Mouse (Mus musculus) midbrain, embryonic 12.5 days (tissue): ENCODE results near the gene Pex16. TPM values are rescaled to one million over a fixed set of nuclear protein-coding genes. Genes with fewer than 3 reads are reported as not detected.
A peak's percentile ranks its signal among the peaks of the same experiment; 100 is the strongest.

Experiments
- ATAC-seq: fragments of 200-750 bp; cut with Nextera tagmentation; 2 replicates; pipeline ENCODE4 v1.8.0; 2017; ENCODE audit warnings: low read depth, moderate TSS enrichment, moderate library complexity; ENCODE audit not compliant: low FRiP score
- H3K27ac ChIP-seq: fragments of 300-500 bp; sonication (generic); replicated peaks from 2 replicates; pipeline ENCODE4 v1.5.1; 2016; ENCODE audit warnings: mild to moderate bottlenecking
- H3K27me3 ChIP-seq: fragments of 300-500 bp; sonication (generic); 2 replicates; pipeline ENCODE4 v1.6.1; 2016; ENCODE audit warnings: mild to moderate bottlenecking
- H3K36me3 ChIP-seq: fragments of 300-500 bp; sonication (generic); 2 replicates; pipeline ENCODE4 v1.6.1; 2016
- H3K4me1 ChIP-seq: fragments of 300-500 bp; sonication (generic); 2 replicates; pipeline ENCODE4 v1.6.1; 2016
- H3K4me2 ChIP-seq: fragments of 300-500 bp; sonication (generic); replicated peaks from 2 replicates; pipeline ENCODE4 v1.6.1; 2016; ENCODE audit warnings: mild to moderate bottlenecking, moderate library complexity
- H3K4me3 ChIP-seq: fragments of 300-500 bp; sonication (generic); 2 replicates; pipeline ENCODE4 v1.5.1; 2016; ENCODE audit warnings: mild to moderate bottlenecking
- H3K9ac ChIP-seq: fragments of 300-500 bp; sonication (generic); replicated peaks from 2 replicates; pipeline ENCODE4 v1.6.1; 2016; ENCODE audit warnings: mild to moderate bottlenecking, moderate library complexity
- H3K9me3 ChIP-seq: fragments of 300-500 bp; sonication (generic); 2 replicates; pipeline ENCODE4 v1.6.1; 2016; ENCODE audit warnings: mild to moderate bottlenecking
- WGBS: fragments of 180-500 bp; shearing (Covaris S2); methylation state at CpG from one replicate; pipeline ENCODE4 v1.1.7; 2016; 5-methylcytosine and 5-hydroxymethylcytosine counted together
- microRNA-seq: library from miRNA; unstranded; fragments of <30 nt; microRNA quantifications from one replicate; pipeline ENCODE4, GENCODE M21; 2017
- polyA plus RNA-seq: library from polyadenylated mRNA; unstranded; fragments of >200 nt; fragmentation: Nextera tagmentation; extraction: Ambion mirVana; gene quantifications from 2 replicates; pipeline ENCODE4 v1.2.1, GENCODE M21; 2016

Gene Pex16
- polyA plus RNA-seq, 1 experiment from 2014 or later = 26.1 TPM

DNA sequence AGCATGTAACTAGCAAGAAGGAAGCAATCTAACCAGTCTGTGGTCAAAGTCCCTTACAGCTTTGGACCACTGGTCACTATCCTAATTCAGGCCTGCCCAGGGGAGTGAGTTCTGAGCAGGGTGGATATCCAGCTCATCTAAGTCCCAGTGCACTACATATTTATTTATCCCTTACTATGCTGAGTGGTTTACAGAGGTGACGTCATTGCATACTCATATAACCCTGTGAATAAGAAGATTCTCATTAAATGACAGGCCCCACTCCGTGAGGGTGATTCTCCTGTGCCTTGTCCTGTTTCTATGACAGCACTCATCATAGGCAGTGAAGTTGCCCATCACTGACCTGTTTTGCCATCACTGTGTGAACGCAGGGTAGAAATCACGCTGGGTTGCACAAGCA lies 50.9 kb downstream of the Pex16 start:
- H3K9ac ChIP-seq = no peak overlapping the region
- H3K4me1 ChIP-seq = peaks cover 62% of the 10 kb centered on the region
- H3K9me3 ChIP-seq = no peaks in the 10 kb centered on the region
- H3K4me2 ChIP-seq = peak overlapping the region; percentile 21; the same call in 1 of the 2 replicates
- H3K27ac ChIP-seq = peak overlapping the region; percentile 86
- peaks cover 37% of the 10 kb centered on the region for H3K36me3 ChIP-seq
- 65% methylated on average over 4 of the region's 4 CpGs for WGBS
- peak; percentile 24 for ATAC-seq
- H3K4me3 ChIP-seq = no peak overlapping the region
- no peaks in the 10 kb centered on the region for H3K27me3 ChIP-seq

DNA sequence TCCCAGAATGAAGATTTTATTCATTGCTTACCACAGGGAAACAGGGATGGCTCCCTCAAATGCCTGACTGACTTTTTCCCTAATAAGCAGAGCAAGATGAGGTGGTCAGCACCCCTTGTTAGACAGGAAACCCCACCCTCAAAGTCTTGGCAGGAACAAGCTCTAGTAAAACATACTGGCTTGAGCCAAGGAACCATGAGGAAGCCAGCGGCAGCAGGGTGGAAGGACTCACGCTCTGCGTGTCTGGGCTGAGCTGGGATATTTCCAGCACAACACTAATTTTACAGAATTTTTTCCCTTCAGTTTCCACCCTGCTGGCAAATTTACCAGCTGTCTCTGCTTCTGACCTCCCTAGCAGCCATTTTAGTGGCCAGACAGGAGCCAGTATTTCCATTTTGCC lies 52.0 kb downstream of the Pex16 start:
- 88% methylated on average over 3 of the region's 3 CpGs for WGBS
- H3K9ac ChIP-seq = no peak overlapping the region
- no peak overlapping the region for H3K4me2 ChIP-seq
- H3K27me3 ChIP-seq = no peaks in the 10 kb centered on the region
- peaks cover 73% of the 10 kb centered on the region for H3K4me1 ChIP-seq
- H3K9me3 ChIP-seq = no peaks in the 10 kb centered on the region
- H3K36me3 ChIP-seq = peaks cover 26% of the 10 kb centered on the region
- no peak overlapping the region for H3K4me3 ChIP-seq
- H3K27ac ChIP-seq = no peak overlapping the region
- ATAC-seq = no peak

DNA sequence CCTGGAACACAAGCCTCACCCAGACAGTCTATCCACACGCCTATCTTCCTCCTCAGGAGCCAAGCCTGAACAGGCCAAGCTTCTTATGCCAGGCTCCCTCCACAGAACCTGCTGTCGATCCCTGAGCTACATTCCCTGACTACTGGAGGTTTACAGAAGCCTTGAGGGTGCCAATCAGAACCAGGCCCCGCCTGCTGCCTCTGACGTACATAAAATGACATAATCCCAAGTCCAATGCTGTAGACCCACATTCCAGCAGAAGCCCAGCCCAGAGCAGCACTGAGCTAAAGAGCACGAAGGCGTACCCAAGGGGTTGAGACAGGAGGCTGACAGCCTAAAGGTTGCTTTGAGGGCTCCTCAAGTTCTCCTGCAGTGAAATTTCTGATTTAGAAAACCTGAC lies 53.4 kb downstream of the Pex16 start:
- no peak overlapping the region for H3K9ac ChIP-seq
- H3K27ac ChIP-seq = no peak overlapping the region; the same call in 1 of the 2 replicates
- H3K9me3 ChIP-seq = no peaks in the 10 kb centered on the region
- H3K27me3 ChIP-seq = no peaks in the 10 kb centered on the region
- H3K4me2 ChIP-seq = no peak overlapping the region
- peaks cover 12% of the 10 kb centered on the region for H3K36me3 ChIP-seq
- peaks cover 87% of the 10 kb centered on the region for H3K4me1 ChIP-seq
- H3K4me3 ChIP-seq = no peak overlapping the region
- no peak for ATAC-seq
- 60% methylated on average over 6 of the region's 6 CpGs for WGBS

DNA sequence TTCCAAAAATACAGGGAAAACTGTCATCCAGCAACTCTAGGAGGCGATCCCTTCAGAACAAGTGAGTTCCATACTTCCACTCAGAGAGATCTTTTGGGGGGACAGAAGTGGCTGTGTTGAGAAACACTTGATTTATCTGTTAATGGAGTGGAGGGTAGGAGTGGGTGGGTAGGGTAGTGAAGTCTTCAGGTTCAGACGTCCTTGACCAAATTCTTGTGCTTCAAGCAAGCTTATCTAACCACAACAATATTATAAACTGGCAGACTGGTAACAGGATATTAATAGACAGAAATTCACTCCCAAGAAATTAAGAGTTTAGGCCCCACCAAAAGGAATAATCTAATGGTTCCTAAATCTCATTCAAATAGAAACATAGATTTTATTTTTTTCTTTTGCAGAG lies 55.6 kb downstream of the Pex16 start:
- no peak overlapping the region for H3K27ac ChIP-seq
- peaks cover 4% of the 10 kb centered on the region; the same call in 1 of the 2 replicates for H3K36me3 ChIP-seq
- no peak overlapping the region for H3K4me3 ChIP-seq
- no peak overlapping the region for H3K4me2 ChIP-seq
- H3K27me3 ChIP-seq = peaks cover 3% of the 10 kb centered on the region; the same call in 1 of the 2 replicates
- no peak for ATAC-seq
- WGBS = 83% methylated on average over 2 of the region's 2 CpGs
- H3K9me3 ChIP-seq = no peaks in the 10 kb centered on the region
- H3K4me1 ChIP-seq = peaks cover 79% of the 10 kb centered on the region
- no peak overlapping the region for H3K9ac ChIP-seq

Small RNAs within 50 kb of the gene (microRNA-seq; reads per million reads assigned to microRNA genes)
- gene Mir7000 = 1.2 reads per million

Other genes with a start within 250 kb of the Pex16 start
- 4.7 and 7.4 TPM in 2 replicates for gene Large2, start 193 bp downstream of the Pex16 start, polyA plus RNA-seq
- gene 1700029I15Rik, start 7.9 kb downstream of the Pex16 start, polyA plus RNA-seq = 7.4 TPM in 2 replicates
- 105 and 112 TPM in 2 replicates for gene Mapk8ip1, start 26.6 kb downstream of the Pex16 start, polyA plus RNA-seq
- 36.1 and 37.7 TPM in 2 replicates for gene Cry2, start 59.4 kb downstream of the Pex16 start, polyA plus RNA-seq
- gene Slc35c1, start 85.9 kb downstream of the Pex16 start, polyA plus RNA-seq = 9.3 TPM in 2 replicates
- gene Chst1, start 225.0 kb downstream of the Pex16 start, polyA plus RNA-seq = 14.9 and 17.2 TPM in 2 replicates